Mouse (Mus musculus): ENCODE data around the gene Ltf.

GRCm38 (mm10) chr9:111039966-111040365, 20.9 kb downstream of the Ltf start:
- no peak for TF ChIP-seq CTCF (IDR thresholded peaks at IDR 0.05; ENCODE audit: insufficient read depth, low read length)
- no peak for TF ChIP-seq POLR2A (IDR thresholded peaks at IDR 0.05; ENCODE audit: borderline replicate concordance, extremely low read depth, low read depth, low read length)

All from lung, adult 2 months (tissue).